Mouse (Mus musculus): ENCODE data around the gene Snx29.

Snx29 gene

DNA sequence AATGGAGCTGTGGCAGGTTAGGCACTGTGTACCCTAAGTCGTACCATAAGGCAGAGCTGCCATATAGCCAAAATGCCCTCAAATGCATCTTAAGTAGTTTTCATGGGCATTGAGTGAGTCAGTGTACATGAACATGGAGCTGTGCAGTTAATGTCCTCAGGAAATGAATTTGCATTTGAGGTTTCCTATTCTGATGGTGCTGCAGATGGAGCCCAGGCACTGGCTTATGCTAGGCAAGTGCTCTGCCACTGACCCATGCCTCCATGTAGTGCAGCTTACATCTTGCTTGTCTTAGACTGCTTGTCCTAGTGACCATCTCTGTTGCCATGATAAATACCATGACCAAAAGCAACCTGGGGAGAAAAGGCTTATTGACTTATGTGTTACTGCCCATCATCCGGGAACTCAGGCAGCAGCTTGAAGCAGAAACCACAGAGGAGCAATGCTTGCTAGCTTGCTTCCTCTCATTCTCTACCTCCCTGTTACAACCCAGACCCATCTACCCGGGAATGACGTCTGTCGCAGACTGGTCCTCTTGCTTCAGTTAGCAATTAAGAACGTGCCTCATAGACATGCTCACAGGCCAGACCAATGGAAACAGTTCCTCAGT is 336.5 kb downstream of the Snx29 start:
- in situ Hi-C loops (cut with MboI, MseI): no loop called here

- in situ Hi-C loops (cut with MboI, MseI): no loop called here
Measured at GRCm38 (mm10) chr16:11664896-11665705, 342.4 kb downstream of the Snx29 start.

GRCm38 (mm10) chr16:11665869-11666268 is 343.2 kb downstream of the Snx29 start:
- in situ Hi-C loops (cut with MboI, MseI): no loop called here

GRCm38 (mm10) chr16:11668375-11668774 is 345.7 kb downstream of the Snx29 start:
- in situ Hi-C loops (cut with MboI, MseI): no loop called here

DNA sequence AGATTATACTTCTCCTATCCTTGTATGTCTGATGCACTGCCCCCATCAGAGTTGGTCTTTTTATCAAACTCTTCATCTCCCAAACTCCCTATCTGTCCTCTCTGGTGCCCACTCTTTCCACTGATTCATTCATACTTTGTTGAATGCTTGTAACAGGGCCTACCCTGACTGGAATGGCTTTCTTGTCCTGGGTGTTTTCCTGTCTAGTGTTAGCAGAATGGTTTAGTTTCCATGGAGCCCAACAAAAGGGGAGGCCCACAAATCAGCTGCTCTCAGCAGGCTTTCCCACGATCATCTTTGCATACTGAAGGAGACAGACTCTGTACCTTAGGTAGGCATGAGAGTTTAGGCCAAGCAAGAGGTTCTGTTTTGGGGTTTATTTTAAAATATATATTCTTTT is 346.2 kb downstream of the Snx29 start:
- in situ Hi-C loops (cut with MboI, MseI): no loop called here

- in situ Hi-C loops (cut with MboI, MseI): no loop called here
Measured at GRCm38 (mm10) chr16:11670251-11670970, 347.7 kb downstream of the Snx29 start.

DNA sequence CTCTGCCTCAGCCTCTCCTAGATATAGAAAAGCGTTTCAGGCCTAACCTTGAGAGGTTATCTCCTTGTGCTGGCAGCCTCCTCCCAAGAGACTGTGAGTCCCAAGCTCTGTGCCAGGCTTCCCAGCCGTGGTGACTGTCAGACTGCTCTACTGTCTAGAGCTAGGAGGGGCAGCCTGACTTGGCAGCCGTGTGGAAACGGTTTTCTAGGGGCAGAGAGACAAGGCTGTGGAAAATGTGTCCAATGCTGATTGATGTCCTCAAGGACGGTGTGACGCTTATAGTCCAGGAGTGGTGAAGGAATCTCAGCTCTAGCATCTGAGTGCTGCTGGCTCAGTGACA is 348.2 kb downstream of the Snx29 start:
- in situ Hi-C loops (cut with MboI, MseI): no loop called here

GRCm38 (mm10) chr16:11676006-11676405 is 353.3 kb downstream of the Snx29 start:
- in situ Hi-C loops (cut with MboI, MseI): no loop called here

DNA sequence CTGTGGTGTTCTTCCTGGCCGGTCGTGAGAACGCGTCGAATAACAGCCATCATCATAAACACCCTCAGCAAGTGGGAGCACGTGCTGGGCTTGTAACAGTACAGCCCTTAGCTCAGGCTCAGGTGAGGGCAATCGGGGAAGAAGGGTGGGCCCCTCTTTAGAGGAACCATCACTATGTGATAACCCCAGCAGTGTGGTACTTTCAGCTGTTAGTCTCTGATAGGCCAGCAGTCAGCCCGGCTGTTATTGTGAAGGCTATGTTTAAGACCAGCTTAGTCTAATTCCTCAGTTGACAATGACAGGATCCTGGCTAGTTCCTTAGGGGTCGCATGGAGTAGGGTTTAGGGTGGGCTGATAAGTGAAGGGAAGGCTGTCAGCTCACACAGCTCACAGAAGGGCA is 362.6 kb downstream of the Snx29 start:
- in situ Hi-C loops (cut with MboI, MseI): no loop called here

DNA sequence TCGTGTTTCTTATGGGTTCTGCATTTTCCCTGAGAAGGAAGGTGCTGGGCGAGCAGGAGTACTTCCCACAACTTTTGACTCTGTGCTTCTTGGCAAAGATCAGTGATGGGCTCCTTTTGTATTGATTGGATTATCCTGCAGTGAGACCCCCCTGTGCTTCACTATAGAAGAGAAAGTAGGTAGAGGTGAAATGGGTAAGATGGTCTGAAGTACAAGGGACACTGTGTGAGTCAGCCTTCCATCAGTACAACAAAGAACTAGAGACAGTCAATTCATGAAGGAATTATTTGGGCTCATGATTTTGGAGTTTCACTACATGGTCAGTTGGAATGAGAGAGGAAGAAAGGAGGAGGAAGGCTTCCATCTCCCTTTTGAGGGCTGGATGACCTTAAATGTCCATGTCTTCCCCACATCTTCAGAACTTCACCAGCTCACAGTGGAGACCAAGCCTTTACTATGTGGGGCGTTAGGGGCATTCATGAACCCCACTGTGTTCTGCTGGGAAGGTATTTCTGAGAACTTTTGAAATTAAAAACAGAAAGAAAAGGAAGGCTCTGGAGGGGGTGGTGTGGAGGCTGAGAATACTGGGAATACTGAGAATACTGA is 363.1 kb downstream of the Snx29 start:
- in situ Hi-C loops (cut with MboI, MseI): no loop called here

- in situ Hi-C loops (cut with MboI, MseI): no loop called here
Measured at GRCm38 (mm10) chr16:11687836-11688235, 365.1 kb downstream of the Snx29 start.

- in situ Hi-C loops (cut with MboI, MseI): no loop called here
Measured at GRCm38 (mm10) chr16:11688281-11689005, 365.7 kb downstream of the Snx29 start.

DNA sequence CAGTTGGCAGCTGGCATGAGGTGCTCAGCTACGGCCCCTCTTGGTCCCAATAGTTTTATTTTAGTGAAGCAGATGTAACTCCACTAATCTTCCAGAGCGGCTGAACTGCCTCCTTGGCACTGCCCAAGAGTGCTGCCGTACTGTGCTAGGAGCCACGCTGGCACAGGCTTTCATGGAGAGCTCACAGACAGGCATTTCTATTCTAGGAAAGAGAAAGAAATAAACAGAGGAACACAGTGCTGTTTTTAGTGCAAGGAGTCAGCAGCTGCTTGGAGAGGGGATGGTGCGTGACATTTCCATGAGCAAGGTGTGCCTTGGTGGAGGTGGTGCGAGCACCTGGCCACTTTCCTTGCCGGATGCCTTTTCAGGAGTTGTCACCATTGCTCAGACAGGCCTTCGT is 367.4 kb downstream of the Snx29 start:
- in situ Hi-C loops (cut with MboI, MseI): no loop called here

- in situ Hi-C loops (cut with MboI, MseI): no loop called here
Measured at GRCm38 (mm10) chr16:11690756-11691155, 368.0 kb downstream of the Snx29 start.

- in situ Hi-C loops (cut with MboI, MseI): no loop called here
Measured at GRCm38 (mm10) chr16:11691487-11692200, 368.9 kb downstream of the Snx29 start.

DNA sequence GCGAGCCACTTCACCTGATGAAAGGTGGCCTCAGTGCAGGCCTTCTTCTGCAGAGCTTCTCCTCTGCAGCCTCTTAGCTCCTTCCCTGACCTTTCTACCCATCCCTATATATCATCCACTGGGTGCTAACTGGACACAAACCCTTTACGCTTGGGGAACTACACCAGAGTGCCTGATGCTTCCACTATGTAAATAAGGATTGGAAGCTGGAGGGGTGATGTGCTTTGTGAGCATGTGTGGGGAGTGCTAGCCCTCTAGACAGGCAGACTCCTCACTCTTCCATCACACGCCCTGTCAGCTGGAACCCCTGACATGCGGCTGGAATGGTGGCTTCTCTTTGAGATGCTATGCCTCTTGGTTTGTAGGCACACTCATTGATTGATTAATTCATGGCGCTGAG is 370.0 kb downstream of the Snx29 start:
- in situ Hi-C loops (cut with MboI, MseI): no loop called here

GRCm38 (mm10) chr16:11694386-11694785 is 371.7 kb downstream of the Snx29 start:
- in situ Hi-C loops (cut with MboI, MseI): no loop called here

- in situ Hi-C loops (cut with MboI, MseI): no loop called here
Measured at GRCm38 (mm10) chr16:11696767-11697166, 374.1 kb downstream of the Snx29 start.

DNA sequence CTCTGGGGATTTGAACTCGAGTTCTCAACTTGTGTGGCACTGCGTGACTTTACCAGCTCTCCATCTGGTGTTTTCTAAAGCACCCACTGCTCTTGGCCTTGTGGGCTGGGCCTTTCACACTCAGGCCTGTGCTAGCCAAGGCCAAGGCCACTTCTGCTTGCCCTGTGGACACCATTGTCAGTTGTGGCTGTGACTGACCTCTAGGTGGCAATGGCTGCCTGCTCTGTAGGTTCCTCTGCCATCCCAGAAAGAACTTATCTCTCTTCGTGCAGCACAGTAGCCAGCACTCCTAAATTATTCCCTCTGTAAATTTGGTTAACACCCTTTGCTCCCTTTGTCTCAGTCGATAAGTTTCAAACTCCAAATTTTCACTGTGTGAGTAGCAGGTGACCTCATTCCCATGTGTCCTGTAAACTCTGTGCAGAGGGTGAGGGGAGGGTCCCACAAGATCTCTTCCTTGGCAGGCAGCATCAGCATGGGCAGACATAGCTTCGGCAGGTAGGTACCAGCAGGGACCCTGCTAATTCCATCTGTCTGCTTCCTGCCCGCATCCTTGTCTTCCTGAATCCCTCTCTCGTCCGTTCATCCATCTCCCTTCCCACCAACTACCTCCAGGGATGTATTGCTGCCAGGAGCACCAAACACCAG is 375.1 kb downstream of the Snx29 start:
- in situ Hi-C loops (cut with MboI, MseI): no loop called here

DNA sequence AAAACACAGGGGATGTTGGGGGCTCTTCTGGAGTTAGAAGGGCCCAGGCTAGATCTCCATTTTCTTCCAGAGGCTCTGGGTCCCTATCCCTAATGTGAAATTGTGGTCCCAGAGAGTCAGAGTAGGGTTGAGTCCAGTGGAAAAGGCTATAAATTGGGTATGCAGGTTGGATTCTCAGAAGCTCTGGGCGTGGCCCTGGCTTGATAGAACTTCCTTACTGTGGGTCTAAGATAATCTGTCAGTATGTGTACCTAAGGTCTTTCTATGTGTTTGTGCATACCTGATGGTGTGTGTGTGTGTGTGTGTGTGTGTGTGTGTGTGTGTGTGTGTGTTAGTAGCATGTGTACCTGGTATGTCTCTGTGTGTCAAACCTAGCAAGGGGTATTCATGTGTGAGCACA is 378.9 kb downstream of the Snx29 start:
- in situ Hi-C loops (cut with MboI, MseI): no loop called here

- in situ Hi-C loops (cut with MboI, MseI): no loop called here
Measured at GRCm38 (mm10) chr16:11704096-11704495, 381.4 kb downstream of the Snx29 start.

All from T-helper 17 cell (primary cell).